In genomic region chr5:140639312-140639711, GRCm38 (mm10) we compare ENCODE assay signal across 12 mouse cellular contexts.
"Had no signal": no experiment of that assay in that cellular context is flagged by ENCODE, and none has a peak within 500 bp of the region (broad histone marks: within the 10 kb centered on the region; RNA-seq: fewer than 3 reads in every experiment).

No protein-coding gene starts in this region.

- H3K9ac ChIP-seq: limb, embryonic 13.5 days; liver, embryonic 15.5 days had no signal

- H3K9me3 ChIP-seq: limb, embryonic 13.5 days; liver, embryonic 15.5 days had no signal

- ATAC-seq: lung, postnatal 0 days; midbrain, embryonic 16.5 days had no signal

- H3K4me3 ChIP-seq: limb, embryonic 13.5 days; liver, embryonic 15.5 days had no signal

- H3K27ac ChIP-seq: liver, embryonic 15.5 days had no signal

- DNase-seq: kidney, adult 8-10 months; kidney, postnatal 25 days; layer of hippocampus, adult 9-11 months; lung, adult 2 months; lung, postnatal 4 days; right cerebral cortex, adult 18-20 months had no signal

- H3K4me2 ChIP-seq: limb, embryonic 13.5 days; liver, embryonic 11.5 days; liver, embryonic 15.5 days; midbrain, embryonic 11.5 days had no signal

- H3K27me3 ChIP-seq: limb, embryonic 13.5 days; liver, embryonic 15.5 days had no signal
